Mouse (Mus musculus): ENCODE data around the gene Fbxw10. TPM values are rescaled to one million over a fixed set of nuclear protein-coding genes. Genes with fewer than 3 reads are reported as not detected.
A peak's percentile ranks its signal among the peaks of the same experiment; 100 is the strongest.

Fbxw10 gene
- 10 to 100 TPM in 2 of 3 experiments, 1 to 10 TPM in 1; 1.5 to 20.2 (median 15.8) TPM for polyA plus RNA-seq (2017; shearing (Covaris generic))

GRCm38 (mm10) chr11:62846961-62847654, at the start of gene Fbxw10:
Gene Fbxw10, plus strand, starts transcription at chr11:62847069.
- peak; percentile 76 for ATAC-seq

GRCm38 (mm10) chr11:62804119-62804518, 42.8 kb upstream of the Fbxw10 start:
- ATAC-seq: no peak

GRCm38 (mm10) chr11:62807965-62808364, 38.9 kb upstream of the Fbxw10 start:
- no peak for ATAC-seq

- ATAC-seq: no peak
These were observed 37.7 kb upstream of the Fbxw10 start for GRCm38 (mm10) chr11:62809201-62809600.

- no peak for ATAC-seq
These were observed 34.6 kb upstream of the Fbxw10 start for GRCm38 (mm10) chr11:62812268-62812667.

- no peak for ATAC-seq
These were observed 33.4 kb upstream of the Fbxw10 start for GRCm38 (mm10) chr11:62813497-62813896.

GRCm38 (mm10) chr11:62813970-62814624, 32.8 kb upstream of the Fbxw10 start:
- ATAC-seq: no peak

GRCm38 (mm10) chr11:62814625-62815024, 32.2 kb upstream of the Fbxw10 start:
- ATAC-seq: no peak

- peak; percentile 64 for ATAC-seq
These were observed 31.4 kb upstream of the Fbxw10 start for GRCm38 (mm10) chr11:62815438-62815837.

GRCm38 (mm10) chr11:62816591-62816990, 30.3 kb upstream of the Fbxw10 start:
- no peak for ATAC-seq

- no peak for ATAC-seq
These were observed 27.7 kb upstream of the Fbxw10 start for GRCm38 (mm10) chr11:62819059-62819686.

- peak; percentile 53 for ATAC-seq
These were observed 26.8 kb upstream of the Fbxw10 start, which contains the start of gene Trim16 for GRCm38 (mm10) chr11:62820059-62820541. Gene Trim16, plus strand, starts transcription at chr11:62820231.

GRCm38 (mm10) chr11:62820661-62821437, 26.0 kb upstream of the Fbxw10 start:
- ATAC-seq: no peak

GRCm38 (mm10) chr11:62821893-62822292, 25.0 kb upstream of the Fbxw10 start:
- peak; percentile 59 for ATAC-seq

- ATAC-seq: peak; percentile 57
These were observed 22.7 kb upstream of the Fbxw10 start for GRCm38 (mm10) chr11:62824211-62824610.

GRCm38 (mm10) chr11:62825222-62826105, 21.4 kb upstream of the Fbxw10 start:
- ATAC-seq: no peak

GRCm38 (mm10) chr11:62826106-62826733, 20.6 kb upstream of the Fbxw10 start:
- ATAC-seq: no peak

GRCm38 (mm10) chr11:62827135-62827534, 19.7 kb upstream of the Fbxw10 start:
- no peak for ATAC-seq

- ATAC-seq: no peak
These were observed 19.0 kb upstream of the Fbxw10 start for GRCm38 (mm10) chr11:62827911-62828310.

- no peak for ATAC-seq
These were observed 16.5 kb upstream of the Fbxw10 start for GRCm38 (mm10) chr11:62830387-62830786.

GRCm38 (mm10) chr11:62831906-62832305, 15.0 kb upstream of the Fbxw10 start:
- no peak for ATAC-seq
